Mouse (Mus musculus) bone marrow macrophage, adult 2 months (primary cell): ENCODE measurements around the gene Abca3.

ENCODE experiments used
- CTCF ChIP-seq: IDR thresholded peaks from 2 replicates; pipeline ENCODE4 v1.5.1; 2012; ENCODE audit warnings: low read depth, mild to moderate bottlenecking, low read length, moderate library complexity
- POLR2A ChIP-seq: IDR thresholded peaks from 2 replicates; pipeline ENCODE4 v1.6.1; 2012; ENCODE audit warnings: mild to moderate bottlenecking, low read depth, low read length, borderline replicate concordance

- TF ChIP-seq CTCF (no peak), POLR2A (no peak)
These were observed 41.8 kb downstream of the Abca3 start for GRCm38 (mm10) chr17:24393527-24393926.
